Mouse (Mus musculus) lung, embryonic 15.5 days (tissue): ENCODE measurements at regions not wholly inside any gene's neighbourhood (a gene's known extent, or its start where the extent isn't known, plus 50 kb on each side); places are given as distances from the start of the nearest gene placed in this dataset.

Source experiments
- ATAC-seq: fragments of 200-750 bp; cut with Nextera tagmentation; 2 replicates; pipeline ENCODE4 v1.8.0; 2017; ENCODE audit warnings: moderate number of reproducible peaks, borderline replicate concordance; ENCODE audit not compliant: low FRiP score, low TSS enrichment; ENCODE audit errors: extremely low read depth
- H3K27ac ChIP-seq: fragments of 300-500 bp; sonication (generic); 2 replicates; pipeline ENCODE4 v1.5.1; 2015; ENCODE audit warnings: moderate library complexity, mild to moderate bottlenecking, inconsistent platforms
- H3K27me3 ChIP-seq: fragments of 300-500 bp; sonication (generic); 2 replicates; pipeline ENCODE4 v1.6.1; 2015; ENCODE audit warnings: inconsistent platforms
- H3K36me3 ChIP-seq: fragments of 300-500 bp; sonication (generic); 2 replicates; pipeline ENCODE4 v1.6.1; 2015; ENCODE audit warnings: inconsistent platforms
- H3K4me1 ChIP-seq: fragments of 300-500 bp; sonication (generic); 2 replicates; pipeline ENCODE4 v1.6.1; 2015; ENCODE audit warnings: inconsistent platforms
- H3K4me2 ChIP-seq: fragments of 300-500 bp; sonication (generic); 2 replicates; pipeline ENCODE4 v1.6.1; 2015; ENCODE audit warnings: inconsistent platforms, mild to moderate bottlenecking, moderate library complexity
- H3K4me3 ChIP-seq: fragments of 300-500 bp; sonication (generic); 2 replicates; pipeline ENCODE4 v1.5.1; 2015; ENCODE audit warnings: mild to moderate bottlenecking, inconsistent platforms
- H3K9ac ChIP-seq: fragments of 300-500 bp; sonication (generic); 2 replicates; pipeline ENCODE4 v1.6.1; 2015; ENCODE audit warnings: inconsistent platforms
- H3K9me3 ChIP-seq: fragments of 300-500 bp; sonication (generic); 2 replicates; pipeline ENCODE4 v1.6.1; 2016; ENCODE audit warnings: inconsistent platforms
- WGBS: fragments of 180-500 bp; shearing (Covaris S2); methylation state at CpG from one replicate; pipeline ENCODE4 v1.1.7; 2015; 5-methylcytosine and 5-hydroxymethylcytosine counted together

- Histone ChIP-seq H3K9ac (no peak overlapping the region), H3K9me3 (no peaks in the 10 kb centered on the region), H3K27ac (no peak overlapping the region), H3K4me1 (no peaks in the 10 kb centered on the region), H3K4me2 (no peak overlapping the region), H3K4me3 (no peak overlapping the region), H3K27me3 (no peaks in the 10 kb centered on the region), H3K36me3 (no peaks in the 10 kb centered on the region)
- no peak for ATAC-seq
- 84% methylated on average over 2 of the region's 2 CpGs for WGBS
These were observed 195.1 kb upstream of the Mindy3 start for GRCm38 (mm10) chr2:12614345-12614744.

GRCm38 (mm10) chr2:12613858-12614257 is 194.6 kb upstream of the Mindy3 start:
- Histone ChIP-seq H3K4me3 (no peak overlapping the region), H3K36me3 (no peaks in the 10 kb centered on the region), H3K9me3 (no peaks in the 10 kb centered on the region), H3K4me2 (no peak overlapping the region), H3K4me1 (no peaks in the 10 kb centered on the region), H3K27me3 (no peaks in the 10 kb centered on the region), H3K9ac (no peak overlapping the region), H3K27ac (no peak overlapping the region)
- 66% methylated on average over 2 of the region's 2 CpGs for WGBS
- ATAC-seq, result no peak

GRCm38 (mm10) chr2:12582566-12582965 is 163.3 kb upstream of the Mindy3 start:
- Histone ChIP-seq H3K9me3 (no peaks in the 10 kb centered on the region), H3K27ac (no peak overlapping the region), H3K4me1 (0 out of 2 replicates have a peak, but pooled peaks cover 3% of the 10 kb centered on the region), H3K36me3 (no peaks in the 10 kb centered on the region), H3K4me2 (no peak overlapping the region), H3K9ac (no peak overlapping the region), H3K4me3 (no peak overlapping the region), H3K27me3 (no peaks in the 10 kb centered on the region)
- ATAC-seq, result peak; percentile 39; the same call in 1 of the 2 replicates
- WGBS, result 13% methylated on average over 2 of the region's 2 CpGs

GRCm38 (mm10) chr2:12557736-12558135 is 138.5 kb upstream of the Mindy3 start:
- Histone ChIP-seq H3K4me3 (no peak overlapping the region), H3K4me2 (no peak overlapping the region), H3K36me3 (no peaks in the 10 kb centered on the region), H3K9ac (no peak overlapping the region), H3K4me1 (no peaks in the 10 kb centered on the region), H3K27me3 (no peaks in the 10 kb centered on the region), H3K27ac (no peak overlapping the region), H3K9me3 (no peaks in the 10 kb centered on the region)
- no peak for ATAC-seq
- 52% methylated on average over 1 of the region's 1 CpGs for WGBS

- Histone ChIP-seq H3K36me3 (no peaks in the 10 kb centered on the region), H3K4me2 (no peak overlapping the region), H3K27me3 (no peaks in the 10 kb centered on the region), H3K9me3 (no peaks in the 10 kb centered on the region), H3K4me1 (no peaks in the 10 kb centered on the region), H3K9ac (no peak overlapping the region), H3K4me3 (no peak overlapping the region), H3K27ac (no peak overlapping the region)
- WGBS, result 72% methylated on average over 5 of the region's 5 CpGs
- ATAC-seq, result no peak
These were observed 103.1 kb upstream of the Mindy3 start for GRCm38 (mm10) chr2:12522411-12522810.

GRCm38 (mm10) chr2:12521744-12522143 is 102.5 kb upstream of the Mindy3 start:
- Histone ChIP-seq H3K27ac (no peak overlapping the region), H3K27me3 (no peaks in the 10 kb centered on the region)
- no peak for ATAC-seq

GRCm38 (mm10) chr2:12492369-12492768 is 73.1 kb upstream of the Mindy3 start:
- Histone ChIP-seq H3K36me3 (no peaks in the 10 kb centered on the region), H3K27ac (no peak overlapping the region), H3K4me1 (no peaks in the 10 kb centered on the region), H3K27me3 (no peaks in the 10 kb centered on the region), H3K4me2 (no peak overlapping the region), H3K4me3 (no peak overlapping the region), H3K9ac (no peak overlapping the region), H3K9me3 (no peaks in the 10 kb centered on the region)
- 71% methylated on average over 3 of the region's 3 CpGs for WGBS
- ATAC-seq, result no peak

More at GRCm38 (mm10) chr2:12521744-12522143, 102.5 kb upstream of the Mindy3 start:
- H3K4me1 ChIP-seq, result no peaks in the 10 kb centered on the region
- H3K4me3 ChIP-seq, result no peak overlapping the region
- H3K4me2 ChIP-seq, result no peak overlapping the region
- no peaks in the 10 kb centered on the region for H3K36me3 ChIP-seq
- H3K9me3 ChIP-seq, result no peaks in the 10 kb centered on the region
- H3K9ac ChIP-seq, result no peak overlapping the region

GRCm38 (mm10) chr2:12469440-12470339 is 50.4 kb upstream of the Mindy3 start:
- H3K36me3 ChIP-seq, result no peaks in the 10 kb centered on the region
- H3K27me3 ChIP-seq, result no peaks in the 10 kb centered on the region
- WGBS, result 84% methylated on average over 7 of the region's 7 CpGs
- no peaks in the 10 kb centered on the region for H3K4me1 ChIP-seq
- no peak overlapping the region for H3K27ac ChIP-seq
- H3K9ac ChIP-seq, result no peak overlapping the region
- ATAC-seq, result no peak
- H3K4me3 ChIP-seq, result no peak overlapping the region
- no peak overlapping the region for H3K4me2 ChIP-seq
- H3K9me3 ChIP-seq, result no peaks in the 10 kb centered on the region
